Mouse (Mus musculus): ENCODE measurements around the gene Itpka. TPM values are rescaled to one million over a fixed set of nuclear protein-coding genes. Genes with fewer than 3 reads are reported as not detected.

Gene Itpka
- polyA plus RNA-seq, 1 experiment from 2014 or later: 0.62 TPM

DNA sequence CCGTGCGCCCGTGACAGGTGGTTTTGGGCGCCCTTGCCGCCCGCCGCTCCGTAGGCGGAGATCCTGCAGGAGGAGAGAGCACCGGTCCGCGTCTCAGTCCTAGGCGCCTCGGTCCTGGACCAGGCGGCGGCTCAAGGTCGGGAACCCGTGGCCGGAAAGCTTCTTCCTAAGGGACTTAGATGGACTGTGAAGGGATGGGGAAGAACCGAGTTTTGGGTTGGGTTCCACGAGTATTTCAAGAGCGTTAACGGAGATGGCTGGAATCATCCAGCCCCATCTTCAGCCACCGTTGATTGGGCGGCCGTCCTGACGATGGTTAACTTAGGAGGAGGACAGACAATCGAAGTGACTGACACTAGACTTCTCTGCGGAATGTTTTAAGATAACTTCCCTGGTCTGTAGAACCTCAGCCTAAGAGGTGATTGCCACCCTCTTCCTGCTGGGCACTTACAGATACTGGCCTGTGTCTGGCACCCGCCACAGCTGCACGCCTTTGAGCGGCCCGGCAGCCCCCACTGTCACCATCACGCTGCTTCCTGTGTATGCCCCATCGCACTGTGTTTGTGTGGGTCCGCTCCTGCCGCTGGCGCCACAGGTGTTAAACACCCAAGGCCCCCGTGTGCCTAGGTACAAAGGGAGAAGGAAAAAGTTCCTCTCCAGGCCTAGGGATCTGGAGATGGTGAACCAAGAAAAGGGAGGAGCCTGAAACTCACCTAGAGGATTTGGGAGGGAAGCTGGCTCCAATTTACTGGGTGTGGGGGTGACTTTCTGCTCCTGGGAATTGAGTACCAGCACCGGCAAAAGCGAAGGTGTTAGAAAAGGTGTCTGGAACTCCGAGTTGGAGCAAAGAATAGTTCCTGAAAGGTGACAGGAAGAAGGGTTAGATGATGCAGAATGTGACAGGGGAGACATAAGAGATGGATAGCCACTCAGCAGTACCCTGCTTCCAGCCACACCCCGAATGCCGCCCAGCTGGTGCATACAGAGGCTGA, 17.0 kb downstream of the Itpka start:
- no peak overlapping the region for H3K27ac ChIP-seq
- ATAC-seq: no peak
- peak overlapping the region; percentile 62 for H3K4me3 ChIP-seq
- H3K27me3 ChIP-seq: peaks cover 52% of the 10 kb centered on the region
- H3K9ac ChIP-seq: peak overlapping the region; percentile 70
- peaks cover 14% of the 10 kb centered on the region for H3K4me1 ChIP-seq
- 3% methylated on average over 43 of the region's 44 CpGs for WGBS
- peaks cover 10% of the 10 kb centered on the region for H3K36me3 ChIP-seq (ENCODE audit: poor library complexity, severe bottlenecking)
- H3K9me3 ChIP-seq (replicated peaks): no peaks in the 10 kb centered on the region
- H3K4me2 ChIP-seq: peak overlapping the region; percentile 98

DNA sequence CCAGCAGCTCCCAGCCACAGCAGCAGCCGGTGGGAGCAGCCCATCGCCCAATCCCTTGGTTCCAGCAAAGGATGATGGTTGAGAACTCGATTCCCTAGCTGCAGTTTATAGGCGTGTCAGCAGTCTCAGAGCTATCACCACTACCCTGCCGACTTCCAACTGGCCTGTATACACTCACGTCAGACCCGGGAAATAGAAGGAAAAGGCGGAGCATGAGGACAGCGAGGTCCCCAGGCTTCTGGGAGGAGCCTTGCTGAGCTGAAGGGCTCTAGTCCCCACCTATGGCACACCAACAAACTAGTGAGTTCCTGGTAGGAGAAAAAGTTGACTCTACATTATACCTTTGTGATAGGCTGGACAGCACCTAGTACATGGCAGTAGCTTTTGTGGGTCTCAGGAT, 18.1 kb downstream of the Itpka start, which contains the start of gene Ltk:
Gene Ltk, minus strand, starts transcription at position 181 of the 400 bp plus-strand sequence.
- ATAC-seq: no peak
- Histone ChIP-seq H3K4me2 (peak within 1 kb of the TSS; percentile 98; the same call in 1 of the 2 replicates), H3K9ac (no peak within 1 kb of the TSS), H3K4me3 (0 out of 2 replicates have a peak within 1 kb of the TSS, but pooled peaks have one; percentile 62), H3K4me1 (peaks cover 14% of the 10 kb centered on the region), H3K27ac (no peak within 1 kb of the TSS), H3K9me3 (replicated peaks) (no peaks in the 10 kb centered on the region), H3K27me3 (peaks cover 52% of the 10 kb centered on the region), H3K36me3 (ENCODE audit: poor library complexity, severe bottlenecking) (peaks cover 21% of the 10 kb centered on the region)
- WGBS: 18% methylated on average over 9 of the region's 9 CpGs

DNA sequence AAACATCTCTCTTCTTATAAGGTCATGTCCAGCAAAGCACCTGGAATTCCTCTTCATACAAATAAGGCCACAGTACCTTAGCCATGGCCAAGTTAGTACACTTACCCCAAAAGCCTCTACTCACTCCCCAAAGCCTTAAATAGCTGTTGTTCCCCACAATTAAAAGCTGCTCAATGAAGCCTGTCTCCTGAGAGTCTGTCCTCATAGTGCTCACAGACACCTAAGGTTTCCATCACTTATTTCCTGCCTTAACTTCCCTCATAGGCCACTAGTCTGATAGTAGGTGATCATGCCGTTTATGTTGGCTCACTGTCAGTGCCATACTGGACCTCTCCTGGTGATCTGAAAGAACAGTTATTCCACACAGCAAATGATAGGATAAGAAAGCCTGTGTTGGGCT, 20.1 kb downstream of the Itpka start:
- Histone ChIP-seq H3K27ac (no peak overlapping the region), H3K36me3 (ENCODE audit: poor library complexity, severe bottlenecking) (peaks cover 35% of the 10 kb centered on the region), H3K4me1 (peaks cover 14% of the 10 kb centered on the region), H3K27me3 (peaks cover 39% of the 10 kb centered on the region), H3K4me2 (no peak overlapping the region), H3K4me3 (no peak overlapping the region), H3K9me3 (replicated peaks) (no peaks in the 10 kb centered on the region), H3K9ac (no peak overlapping the region)
- no peak for ATAC-seq
- WGBS: 86% methylated on average over 1 of the region's 1 CpGs

DNA sequence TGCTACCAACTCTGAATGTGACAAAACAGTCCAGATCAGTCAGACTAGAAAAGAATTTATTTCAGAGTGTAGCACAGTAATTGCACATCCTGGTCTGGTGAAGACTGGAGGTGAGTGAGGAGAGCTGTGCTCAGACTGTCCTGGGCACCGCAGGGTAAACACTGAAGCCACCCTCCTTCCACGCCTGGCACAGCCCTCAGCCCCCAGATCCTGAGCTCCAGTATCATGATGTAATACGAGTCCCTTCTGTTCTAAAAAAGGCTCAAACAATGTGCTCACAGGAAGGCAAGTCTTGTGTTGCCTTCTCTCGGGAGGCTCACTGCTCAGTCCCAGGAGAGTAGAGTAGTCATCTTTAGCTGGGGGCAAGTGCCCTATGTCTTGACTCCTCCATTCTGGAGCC, 21.8 kb downstream of the Itpka start:
- no peak for ATAC-seq
- Histone ChIP-seq H3K9ac (no peak overlapping the region), H3K4me2 (no peak overlapping the region), H3K9me3 (replicated peaks) (no peaks in the 10 kb centered on the region), H3K4me3 (no peak overlapping the region), H3K36me3 (ENCODE audit: poor library complexity, severe bottlenecking) (peaks cover 47% of the 10 kb centered on the region), H3K27me3 (peaks cover 22% of the 10 kb centered on the region), H3K4me1 (peaks cover under 1% of the 10 kb centered on the region; the same call in 1 of the 2 replicates), H3K27ac (no peak overlapping the region)
- WGBS: 68% methylated on average over 4 of the region's 4 CpGs

DNA sequence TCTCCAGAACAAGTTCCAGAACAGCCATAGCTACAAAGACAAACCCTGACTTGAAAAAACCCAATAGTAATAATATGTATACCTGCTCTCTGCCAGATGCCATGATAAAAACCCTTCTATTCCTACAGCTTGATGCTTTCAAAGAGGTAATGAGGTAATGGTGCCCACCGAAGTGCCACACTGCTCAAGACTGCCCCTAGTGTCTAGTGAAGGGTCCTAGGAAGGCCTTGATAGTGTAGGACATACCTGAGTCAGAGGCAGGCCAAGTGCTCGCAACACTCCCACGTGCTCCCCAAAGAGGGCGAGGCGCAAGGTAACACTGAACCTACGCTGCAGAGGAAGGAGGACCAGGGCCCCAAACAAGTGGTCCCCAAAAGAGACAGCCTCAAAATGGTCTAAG, 25.1 kb downstream of the Itpka start:
- no peak for ATAC-seq
- H3K4me1 ChIP-seq: no peaks in the 10 kb centered on the region
- no peak overlapping the region for H3K27ac ChIP-seq
- H3K9me3 ChIP-seq (replicated peaks): no peaks in the 10 kb centered on the region
- H3K36me3 ChIP-seq (ENCODE audit: poor library complexity, severe bottlenecking): peaks cover 80% of the 10 kb centered on the region
- H3K4me2 ChIP-seq: no peak overlapping the region
- no peaks in the 10 kb centered on the region for H3K27me3 ChIP-seq
- WGBS: 90% methylated on average over 6 of the region's 6 CpGs
- H3K9ac ChIP-seq: no peak overlapping the region
- H3K4me3 ChIP-seq: no peak overlapping the region

DNA sequence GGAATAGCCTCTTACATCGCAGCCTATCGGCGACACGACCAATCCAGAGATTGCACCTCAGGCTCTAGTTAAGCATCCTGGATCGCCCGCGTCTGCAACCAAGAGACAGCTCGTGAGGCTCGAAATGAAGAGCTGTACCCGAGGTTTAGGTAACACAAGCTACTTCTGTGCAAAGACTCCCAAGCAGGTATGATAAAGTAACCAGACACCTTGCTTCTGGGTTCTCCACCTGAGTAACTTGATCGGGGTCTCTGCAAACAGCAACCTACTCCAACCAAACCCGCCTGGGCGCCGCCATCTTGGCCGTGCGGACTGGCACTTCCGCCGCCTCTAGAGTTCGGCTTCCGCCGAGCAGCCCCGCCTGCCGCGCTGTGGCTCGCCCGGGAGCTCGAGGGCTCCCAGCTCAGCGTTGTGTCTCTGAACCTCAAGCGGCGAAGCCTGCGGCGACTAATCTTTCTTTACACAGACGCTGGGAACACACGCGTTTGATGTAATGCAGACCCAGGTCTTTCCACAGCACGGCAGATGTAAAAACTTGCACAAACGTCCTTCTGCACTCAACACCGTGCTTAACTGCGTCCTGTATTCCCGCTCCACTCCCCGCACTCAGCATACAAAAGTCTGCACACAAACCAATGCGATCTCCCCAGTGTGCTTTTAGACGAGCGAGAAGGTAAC, 45.2 kb downstream of the Itpka start, which contains the start of gene Rpap1:
Gene Rpap1, minus strand, starts transcription at position 332 of the 678 bp plus-strand sequence.
- ATAC-seq: peak; percentile 98
- under 1% methylated on average over 44 of the region's 44 CpGs for WGBS

DNA sequence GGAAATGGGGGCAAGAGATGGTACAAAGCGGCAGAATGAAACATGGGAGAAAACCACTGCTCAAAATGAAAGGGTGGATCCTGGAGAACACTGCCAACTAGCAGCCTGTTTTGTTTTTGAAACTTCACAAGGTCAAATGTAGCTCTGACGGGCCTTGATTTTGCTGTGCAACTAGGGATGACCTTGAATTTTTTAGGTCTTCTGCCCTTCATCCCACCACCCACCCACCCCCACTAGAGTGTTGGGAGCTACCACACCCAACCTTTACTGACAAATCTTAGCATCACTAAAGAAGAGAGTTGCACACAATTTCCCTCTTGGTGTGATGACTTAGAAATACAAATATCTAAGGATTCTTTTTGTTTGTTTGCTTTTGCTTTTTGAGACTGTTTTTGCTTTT, 47.9 kb downstream of the Itpka start:
- Histone ChIP-seq H3K36me3 (ENCODE audit: poor library complexity, severe bottlenecking) (0 out of 2 replicates have a peak, but pooled peaks cover under 1% of the 10 kb centered on the region), H3K4me3 (no peak overlapping the region), H3K4me2 (no peak overlapping the region), H3K9ac (no peak overlapping the region), H3K9me3 (replicated peaks) (no peaks in the 10 kb centered on the region), H3K27ac (no peak overlapping the region), H3K4me1 (peaks cover 8% of the 10 kb centered on the region), H3K27me3 (peaks cover 2% of the 10 kb centered on the region; the same call in 1 of the 2 replicates)
- WGBS: 80% methylated on average over 2 of the region's 2 CpGs
- ATAC-seq: no peak

More for the DNA sequence above, 45.2 kb downstream of the Itpka start, which contains the start of gene Rpap1:
- no peaks in the 10 kb centered on the region; the same call in 1 of the 2 replicates for H3K27me3 ChIP-seq
- no peaks in the 10 kb centered on the region for H3K9me3 ChIP-seq (replicated peaks)
- H3K36me3 ChIP-seq (ENCODE audit: poor library complexity, severe bottlenecking): peaks cover 10% of the 10 kb centered on the region
- H3K4me1 ChIP-seq: peaks cover 8% of the 10 kb centered on the region
- peak within 1 kb of the TSS; percentile 79 for H3K9ac ChIP-seq
- peak within 1 kb of the TSS; percentile 66 for H3K4me3 ChIP-seq
- peak within 1 kb of the TSS; percentile 77 for H3K4me2 ChIP-seq
- H3K27ac ChIP-seq: peak within 1 kb of the TSS; percentile 87

DNA sequence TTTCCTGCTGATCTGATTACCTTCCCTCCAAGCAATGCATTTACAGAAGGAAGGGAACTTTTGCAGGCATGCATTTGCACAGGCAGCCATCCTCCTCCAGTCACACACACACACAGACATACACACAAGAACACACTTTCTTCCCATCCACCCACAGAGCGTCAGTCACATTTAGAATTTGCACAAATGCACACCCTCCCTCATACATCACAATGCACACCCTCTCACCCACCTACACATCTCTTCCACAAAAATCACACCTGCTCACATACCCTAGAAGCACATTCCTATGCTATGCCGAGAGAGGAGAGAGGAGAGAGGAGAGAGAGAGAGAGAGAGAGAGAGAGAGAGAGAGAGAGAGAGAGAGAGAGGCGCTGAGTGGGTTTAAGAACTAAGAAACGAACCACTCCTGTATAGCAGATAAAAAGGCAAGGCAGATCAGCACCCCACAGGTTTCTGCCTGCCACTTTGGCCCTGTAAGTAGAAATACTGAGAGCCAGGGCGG, 55.2 kb downstream of the Itpka start, which contains the start of gene Tyro3:
Gene Tyro3, plus strand, starts transcription at position 455 of the 505 bp plus-strand sequence.
- 66% methylated on average over 5 of the region's 5 CpGs for WGBS
- Histone ChIP-seq H3K9ac (no peak within 1 kb of the TSS), H3K27me3 (peaks cover 24% of the 10 kb centered on the region), H3K9me3 (replicated peaks) (no peaks in the 10 kb centered on the region), H3K4me2 (peak within 1 kb of the TSS; percentile 98; the same call in 1 of the 2 replicates), H3K4me3 (no peak within 1 kb of the TSS), H3K27ac (no peak within 1 kb of the TSS), H3K36me3 (ENCODE audit: poor library complexity, severe bottlenecking) (no peaks in the 10 kb centered on the region), H3K4me1 (peaks cover 34% of the 10 kb centered on the region)
- ATAC-seq: no peak

DNA sequence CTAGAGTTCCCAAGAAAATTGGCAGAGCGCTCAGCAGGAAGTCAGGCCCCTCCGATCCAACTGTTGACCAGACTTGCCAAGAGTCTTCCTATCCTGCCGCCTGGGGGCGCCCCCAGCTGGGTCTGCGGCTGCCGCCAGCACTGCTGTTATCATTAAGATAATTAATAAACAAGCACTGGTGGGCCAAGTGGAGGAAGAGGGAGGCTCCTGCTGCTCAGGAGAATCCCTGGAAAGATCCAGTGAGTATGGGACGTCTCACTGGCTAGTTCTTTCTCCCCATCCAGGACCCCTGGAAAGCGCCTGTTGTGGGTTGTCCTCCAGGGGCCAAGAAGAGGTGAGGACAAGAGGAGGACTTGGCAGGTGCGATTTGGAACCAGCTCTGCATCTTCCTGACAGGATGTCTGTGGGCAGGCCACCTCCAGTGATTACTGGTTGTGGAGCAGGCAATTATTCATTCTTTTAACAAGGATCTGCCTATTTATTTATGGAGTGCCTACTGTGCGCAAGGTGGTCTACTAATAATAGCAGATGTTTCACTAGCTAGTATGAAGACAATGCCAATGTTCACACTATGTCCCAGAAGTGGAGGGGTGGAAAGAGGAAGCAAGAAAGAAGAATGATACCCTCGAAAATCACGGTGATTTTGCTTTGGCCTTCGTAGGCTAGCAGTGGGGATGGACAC, 56.2 kb downstream of the Itpka start:
- H3K9ac ChIP-seq: no peak overlapping the region
- peaks cover 45% of the 10 kb centered on the region for H3K4me1 ChIP-seq
- H3K4me3 ChIP-seq: no peak overlapping the region
- no peaks in the 10 kb centered on the region for H3K9me3 ChIP-seq (replicated peaks)
- H3K27ac ChIP-seq: no peak overlapping the region
- peaks cover 24% of the 10 kb centered on the region for H3K27me3 ChIP-seq
- H3K4me2 ChIP-seq: peak overlapping the region; percentile 98
- WGBS: 12% methylated on average over 13 of the region's 13 CpGs
- no peaks in the 10 kb centered on the region for H3K36me3 ChIP-seq (ENCODE audit: poor library complexity, severe bottlenecking)
- ATAC-seq: no peak

DNA sequence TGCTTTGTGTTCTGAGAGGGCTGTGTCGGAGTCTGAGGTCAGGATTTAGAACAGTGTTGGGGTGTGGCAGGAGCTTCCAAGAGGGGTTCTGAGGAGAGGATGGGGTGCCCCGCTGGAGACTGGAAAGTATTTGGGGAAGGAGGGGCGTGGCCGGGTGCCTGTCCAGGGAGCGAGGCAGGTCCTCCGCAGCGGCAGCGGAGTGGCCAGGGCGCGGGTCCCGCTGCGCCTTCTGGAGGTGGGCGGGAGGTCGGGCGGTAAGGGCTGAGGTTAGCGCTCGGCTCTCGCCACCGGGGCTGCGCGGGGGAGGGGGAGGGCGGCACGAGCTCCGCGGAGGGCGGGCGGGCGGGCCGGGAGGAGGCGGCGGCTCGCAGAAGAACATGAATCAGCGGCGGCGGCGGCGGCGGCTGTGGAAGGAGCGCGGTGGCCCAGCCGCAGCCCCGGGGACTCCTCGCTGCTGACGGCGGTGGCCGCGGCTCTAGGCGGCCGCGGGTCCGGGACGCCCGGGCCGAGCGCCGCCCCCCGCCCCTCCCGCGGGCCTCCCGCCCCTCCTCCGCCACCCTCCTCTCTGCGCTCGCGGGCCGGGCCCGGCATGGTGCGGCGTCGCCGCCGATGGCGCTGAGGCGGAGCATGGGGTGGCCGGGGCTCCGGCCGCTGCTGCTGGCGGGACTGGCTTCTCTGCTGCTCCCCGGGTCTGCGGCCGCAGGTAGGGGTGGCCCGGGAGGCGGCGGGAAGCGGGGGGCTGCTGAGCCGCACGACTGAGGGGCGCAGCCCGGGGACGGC, 57.2 kb downstream of the Itpka start:
- H3K4me1 ChIP-seq: peaks cover 54% of the 10 kb centered on the region
- H3K4me3 ChIP-seq: peak overlapping the region; percentile 79
- peak; percentile 59 for ATAC-seq
- H3K27me3 ChIP-seq: peaks cover 22% of the 10 kb centered on the region
- H3K9me3 ChIP-seq (replicated peaks): no peaks in the 10 kb centered on the region
- no peaks in the 10 kb centered on the region for H3K36me3 ChIP-seq (ENCODE audit: poor library complexity, severe bottlenecking)
- peak overlapping the region; percentile 98 for H3K4me2 ChIP-seq
- no peak overlapping the region for H3K27ac ChIP-seq
- peak overlapping the region; percentile 91 for H3K9ac ChIP-seq
- 0% methylated on average over 33 of the region's 89 CpGs for WGBS

Measured in forebrain, embryonic 13.5 days (tissue).